Mouse (Mus musculus) right cerebral cortex, postnatal 14 days (tissue): Measurements from ENCODE around the gene Syde2.

Experiments
- DNase-seq: peaks from one replicate; pipeline ENCODE4 v3.0.0; 2022

The Syde2 gene

DNA sequence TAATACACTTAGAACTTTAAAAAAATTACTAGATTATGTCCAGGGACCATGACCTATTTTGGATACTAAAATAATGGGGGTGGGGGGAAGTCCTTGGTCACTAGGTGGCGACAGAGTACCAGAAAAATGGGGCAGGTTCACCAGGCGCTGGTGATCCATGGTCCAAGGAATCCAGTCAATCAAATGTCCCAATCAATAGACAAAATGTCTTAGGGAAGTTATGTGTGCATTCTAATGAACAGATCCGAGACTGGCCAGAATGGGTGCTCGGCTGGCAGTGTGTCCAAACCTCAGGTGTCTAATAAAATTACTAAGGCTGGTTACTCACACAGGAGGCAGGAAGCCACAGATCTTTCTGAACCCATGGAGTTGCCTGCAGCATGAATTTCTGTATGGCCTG, 70.6 kb downstream of the Syde2 start:
- peak; percentile 32 for DNase-seq

DNA sequence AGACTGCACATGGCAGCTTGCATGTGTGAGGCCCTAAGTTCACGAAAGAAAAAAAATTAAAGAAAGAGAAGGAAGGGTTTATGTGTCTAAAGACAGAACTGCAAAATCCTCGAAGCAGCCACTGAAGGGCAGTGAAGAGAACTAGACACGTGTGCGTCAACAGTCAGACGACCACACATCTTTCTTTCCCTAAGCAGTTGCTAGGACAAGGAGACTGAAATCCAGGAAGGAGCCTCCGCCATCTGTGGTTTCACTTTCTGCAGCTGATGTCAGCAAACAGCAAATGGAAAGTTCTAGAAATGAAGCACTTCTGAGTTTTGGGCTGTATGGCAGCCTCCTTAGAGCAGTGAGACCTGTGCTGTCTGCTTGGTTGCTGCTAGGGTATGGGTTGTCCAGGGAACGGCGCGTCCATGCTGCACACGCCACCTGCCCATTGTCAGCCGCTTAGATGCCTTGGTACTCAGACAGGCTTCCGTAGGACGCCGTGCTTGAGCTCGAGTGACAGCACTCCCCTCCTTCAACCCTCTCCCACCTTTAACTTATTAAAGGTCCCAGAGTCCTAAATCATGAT, 71.8 kb downstream of the Syde2 start:
- DNase-seq: no peak

DNA sequence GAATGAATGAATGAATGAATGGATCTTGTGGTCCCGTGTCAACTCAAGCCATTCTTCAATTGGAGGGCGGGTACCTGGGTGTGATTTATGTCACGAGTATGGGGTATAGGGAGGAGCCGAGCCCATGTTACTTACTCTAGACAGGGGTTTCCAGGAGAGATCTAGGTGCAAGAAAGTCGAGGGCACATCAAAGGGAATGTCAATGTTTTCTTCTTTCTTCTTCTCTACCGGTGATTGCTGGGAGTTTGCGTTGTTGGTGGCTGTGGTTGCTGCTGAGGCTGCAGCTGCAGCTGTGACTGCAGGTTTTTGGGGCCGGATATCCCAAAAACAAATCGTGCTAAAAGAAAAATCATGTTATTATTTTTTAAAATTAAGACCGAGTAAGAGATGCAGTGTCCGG, 75.5 kb downstream of the Syde2 start:
- no peak for DNase-seq

DNA sequence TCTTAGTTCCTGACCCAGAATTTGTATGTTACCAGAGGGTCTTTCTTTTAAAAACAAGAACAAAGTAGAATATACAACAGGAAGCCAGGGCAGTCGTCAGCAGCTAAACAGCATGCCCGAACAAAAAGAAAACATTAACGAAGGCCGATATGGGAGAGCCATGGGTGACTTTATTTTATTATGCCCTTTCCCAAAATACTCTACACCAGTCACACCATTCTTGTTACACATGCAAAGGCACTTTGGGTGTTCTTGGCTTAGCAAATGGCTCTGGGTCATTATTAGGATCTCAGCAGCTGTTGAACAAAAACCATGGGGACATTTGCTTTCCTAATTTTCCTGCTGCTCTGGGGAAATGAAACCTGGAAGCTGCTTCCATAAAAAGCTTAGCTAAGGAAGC, 81.6 kb downstream of the Syde2 start:
- DNase-seq: no peak
